Mouse (Mus musculus): Measurements from ENCODE around the gene Ngf.

GRCm38 (mm10) chr3:102534744-102535143, 65.0 kb downstream of the Ngf start:
- TF ChIP-seq CTCF (IDR thresholded peaks at IDR 0.05; ENCODE audit: borderline replicate concordance, insufficient read depth, low read depth, low read length) (no peak), POLR2A (IDR thresholded peaks at IDR 0.05; ENCODE audit: borderline replicate concordance, insufficient read depth, low read length) (no peak)
